8 mouse cellular contexts compared by ENCODE assay signal in genomic region chr4:142113306-142113705, GRCm38 (mm10). TPM values are rescaled to one million over a fixed set of nuclear protein-coding genes. Genes with fewer than 3 reads are reported as not detected.
DNase-seq lines count a peak whose midpoint lies in the region; ATAC-seq and TF ChIP-seq lines count a peak whose summit lies in the region.

No protein-coding gene starts in this region.

- TF ChIP-seq POLR2A in embryonic fibroblast, embryonic 13.5 days (IDR thresholded peaks at IDR 0.05; ENCODE audit: low read depth, low read length): no peak

- no peaks in the 10 kb centered on the region for H3K9me3 ChIP-seq in hindbrain, embryonic 11.5 days (ENCODE audit: control insufficient read depth, low read length)
- no peaks in the 10 kb centered on the region for H3K9me3 ChIP-seq in hindbrain, embryonic 10.5 days

- no peak overlapping the region for H3K27ac ChIP-seq in hindbrain, embryonic 11.5 days (ENCODE audit: low read depth, low read length)
- H3K27ac ChIP-seq in hindbrain, embryonic 10.5 days: no peak overlapping the region
- H3K27ac ChIP-seq in embryonic fibroblast, embryonic 13.5 days (ENCODE audit: insufficient read depth, low read length): no peak overlapping the region

- H3K4me2 ChIP-seq in hindbrain, embryonic 11.5 days (replicated peaks; ENCODE audit: low read depth, low read length): no peak overlapping the region

- ATAC-seq in hindbrain, embryonic 11.5 days (ENCODE audit: low FRiP score): 0 out of 2 replicates have a peak, but pooled peaks have one; percentile 18

- DNase-seq in hindbrain, embryonic 11.5 days (ENCODE audit: low spot score): peak; percentile 35
- DNase-seq in hindbrain, embryonic 10.5 days (ENCODE audit: low spot score): no peak
- DNase-seq in A20 (ENCODE audit: low read depth, low spot score) (peak; percentile 37), R1 (ENCODE audit: low read depth, low spot score) (peak; percentile 43)
- DNase-seq in kidney, postnatal 4 days: peak; percentile 58 to 67
- peak; percentile 11 for DNase-seq in thymus, postnatal 0 days (ENCODE audit: low spot score)
- no peak for DNase-seq in B cell, adult 2 months

- 25% methylated on average over 8 of the region's 8 CpGs for WGBS in hindbrain, embryonic 11.5 days
- WGBS in hindbrain, embryonic 10.5 days: 35% methylated on average over 8 of the region's 8 CpGs

- H3K4me3 ChIP-seq in hindbrain, embryonic 11.5 days (ENCODE audit: low read depth, low read length): no peak overlapping the region
- H3K4me3 ChIP-seq in hindbrain, embryonic 10.5 days: no peak overlapping the region
- H3K4me3 ChIP-seq in embryonic fibroblast, embryonic 13.5 days (ENCODE audit: insufficient read depth, low read length): no peak overlapping the region

- H3K9ac ChIP-seq in hindbrain, embryonic 11.5 days (ENCODE audit: low read depth, low read length): no peak overlapping the region

- H3K27me3 ChIP-seq in hindbrain, embryonic 11.5 days (ENCODE audit: control insufficient read depth, insufficient read depth, low read length): no peaks in the 10 kb centered on the region
- H3K27me3 ChIP-seq in hindbrain, embryonic 10.5 days (ENCODE audit: insufficient read depth, poor library complexity, severe bottlenecking): peaks cover 13% of the 10 kb centered on the region

- peak; percentile 85; the same call in 1 of the 2 replicates for TF ChIP-seq CTCF in embryonic fibroblast, embryonic 13.5 days (IDR thresholded peaks at IDR 0.05; ENCODE audit: borderline replicate concordance, insufficient read depth, low read length)

- H3K36me3 ChIP-seq in hindbrain, embryonic 11.5 days (ENCODE audit: control insufficient read depth, insufficient read depth, low read length): no peaks in the 10 kb centered on the region
- peaks cover 14% of the 10 kb centered on the region for H3K36me3 ChIP-seq in hindbrain, embryonic 10.5 days

- H3K4me1 ChIP-seq in hindbrain, embryonic 11.5 days (replicated peaks; ENCODE audit: control insufficient read depth, insufficient read depth, low read length): no peaks in the 10 kb centered on the region; the same call in 1 of the 2 replicates
- H3K4me1 ChIP-seq in hindbrain, embryonic 10.5 days (replicated peaks): peaks cover 4% of the 10 kb centered on the region
- H3K4me1 ChIP-seq in embryonic fibroblast, embryonic 13.5 days (ENCODE audit: control insufficient read depth, insufficient read depth, low read length): no peaks in the 10 kb centered on the region

RNA-seq across cellular contexts. Expression of gene Tmem51, which starts 29.2 kb away (rescaled TPM):
- polyA plus RNA-seq in hindbrain, embryonic 11.5 days (2014; fragmentation: Nextera tagmentation; extraction: Ambion mirVana): 7.3 and 8.1 TPM in 2 replicates
- 9.2 and 12.1 TPM in 2 replicates for polyA plus RNA-seq in hindbrain, embryonic 10.5 days (2016; fragmentation: Nextera tagmentation; extraction: Ambion mirVana)
- polyA plus RNA-seq in embryonic fibroblast, embryonic 13.5 days (2011; ENCODE audit: insufficient read length, low read depth, missing spikeins): 2.1 and 3.5 TPM in 2 replicates
- polyA plus RNA-seq in thymus, postnatal 0 days (2015; fragmentation: Nextera tagmentation; extraction: Ambion mirVana): 13.4 and 14.8 TPM in 2 replicates

Comparison
In these comparisons a context has a peak if more than half of its experiments do, and no peak if none do; other contexts are left out.
1. DNase-seq: peak in hindbrain, embryonic 11.5 days (single experiment), A20 (single experiment), R1 (single experiment), kidney, postnatal 4 days (2 of 2) and thymus, postnatal 0 days (single experiment); none in hindbrain, embryonic 10.5 days (single experiment) and B cell, adult 2 months (0 of 2).